Mouse (Mus musculus): ENCODE data around the gene Csnk1g1.

Csnk1g1 gene

DNA sequence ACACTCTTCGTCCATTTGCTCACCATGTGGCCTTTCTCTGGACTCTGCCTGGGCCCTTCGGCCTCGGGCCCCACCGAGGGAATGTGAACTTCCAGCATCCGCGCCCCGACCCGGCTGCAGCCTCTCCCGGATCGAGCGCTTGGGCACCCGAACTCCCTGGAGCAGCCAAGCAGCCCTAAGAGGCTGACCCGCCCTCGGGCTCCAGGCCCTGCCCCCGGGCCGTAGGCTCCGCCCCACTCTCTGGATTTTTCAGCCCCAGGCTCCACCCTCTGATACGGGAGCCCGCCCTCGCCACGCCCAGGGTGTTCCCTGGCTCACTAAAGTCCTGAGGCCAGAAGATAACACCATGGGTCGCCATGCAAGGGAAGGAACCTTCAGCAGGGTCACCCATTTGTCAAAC is 160.9 kb downstream of the Csnk1g1 start, which contains the start of gene Snx22:
Gene Snx22, minus strand, starts transcription at position 137 of the 400 bp plus-strand sequence.
- no peak for DNase-seq (ENCODE audit: low spot score)

GRCm38 (mm10) chr9:66070151-66070550 is 161.4 kb downstream of the Csnk1g1 start:
- DNase-seq (ENCODE audit: low spot score), result no peak

DNA sequence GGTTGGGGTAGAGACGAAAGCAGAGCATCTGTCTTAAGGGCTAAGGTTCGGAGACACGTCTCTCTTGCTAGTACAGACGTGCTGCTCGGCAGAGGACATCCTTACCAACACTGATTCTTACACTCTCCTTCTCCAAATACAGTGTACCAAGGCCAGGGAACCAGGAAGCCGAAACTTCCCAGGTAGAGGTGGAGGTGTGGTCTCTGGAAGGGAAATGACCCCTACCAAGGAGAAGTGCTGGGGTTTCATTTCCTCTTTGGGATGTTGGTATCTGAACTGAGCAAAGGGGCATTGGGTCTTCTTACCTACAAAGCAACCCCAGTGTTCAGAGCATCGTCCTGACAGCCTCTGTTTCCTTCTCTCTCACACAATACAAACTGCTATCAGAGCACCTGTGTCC is 164.0 kb downstream of the Csnk1g1 start:
- DNase-seq (ENCODE audit: low spot score), result no peak

- DNase-seq (ENCODE audit: low spot score), result no peak
Observed at GRCm38 (mm10) chr9:66078072-66078471, 169.3 kb downstream of the Csnk1g1 start.

DNA sequence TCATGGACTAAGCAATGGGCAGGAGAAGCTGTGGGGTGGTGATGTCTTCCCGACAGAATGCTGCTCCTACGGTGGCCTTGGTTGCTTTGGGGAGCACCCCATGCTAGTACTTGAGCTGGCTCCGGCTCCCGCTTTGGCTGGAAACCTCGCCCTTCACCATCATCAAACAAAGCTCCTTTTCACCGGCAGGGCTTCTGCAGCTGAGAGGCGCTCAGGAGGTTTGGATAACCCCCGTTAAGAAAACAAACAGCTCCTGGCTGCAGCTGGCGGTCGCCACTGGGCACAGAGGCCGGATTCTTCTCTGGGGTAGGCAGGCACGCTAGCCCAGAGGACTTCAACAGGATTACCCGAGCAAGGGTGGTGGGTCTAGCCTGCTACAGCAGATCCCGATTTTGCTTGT is 169.8 kb downstream of the Csnk1g1 start:
- DNase-seq (ENCODE audit: low spot score), result no peak

- DNase-seq (ENCODE audit: low spot score), result no peak
Observed at GRCm38 (mm10) chr9:66080804-66081459, 172.2 kb downstream of the Csnk1g1 start.

- DNase-seq (ENCODE audit: low spot score), result no peak
Observed at GRCm38 (mm10) chr9:66081999-66082398, 173.3 kb downstream of the Csnk1g1 start.

GRCm38 (mm10) chr9:66084171-66084570 is 175.4 kb downstream of the Csnk1g1 start:
- DNase-seq (ENCODE audit: low spot score), result no peak

DNA sequence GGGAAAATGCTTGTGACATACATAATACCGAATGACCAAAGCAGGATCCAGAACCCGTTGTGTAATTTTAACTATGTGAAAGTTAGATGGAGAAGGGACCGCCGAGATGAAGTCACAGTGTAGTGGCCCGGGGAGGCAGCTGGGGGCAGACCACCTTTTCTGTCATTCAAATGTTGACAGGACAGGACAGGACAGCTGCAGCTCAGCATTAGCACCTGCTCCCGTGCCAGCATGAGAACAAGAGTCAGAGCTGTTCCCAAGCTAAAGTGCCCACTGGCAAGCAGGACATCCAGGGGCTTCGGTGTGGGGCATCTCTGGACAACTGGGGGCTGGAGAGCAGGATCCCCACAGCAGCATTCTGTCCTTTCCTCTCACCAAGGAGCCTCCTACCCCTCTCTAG is 178.3 kb downstream of the Csnk1g1 start:
- no peak for DNase-seq (ENCODE audit: low spot score)

DNA sequence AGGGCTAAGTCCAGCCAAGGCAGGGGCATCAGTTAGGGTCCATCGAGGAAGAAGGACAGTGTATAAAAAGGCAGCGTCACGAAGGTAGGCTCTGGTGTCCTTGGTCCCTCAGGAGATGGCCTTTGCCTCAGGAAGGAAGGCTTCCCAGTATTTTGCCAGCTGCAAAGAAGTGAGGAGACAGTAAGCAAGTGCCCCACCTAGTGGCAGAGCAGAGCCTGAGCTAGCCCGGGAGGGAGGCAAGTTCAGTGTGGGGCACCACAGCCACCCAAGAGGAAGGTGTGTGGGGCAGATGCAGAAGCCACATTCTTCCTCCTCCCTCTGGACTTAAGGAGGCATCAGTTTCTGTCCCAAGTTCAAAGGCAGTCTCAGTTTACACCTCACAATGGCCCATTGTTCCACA is 179.7 kb downstream of the Csnk1g1 start:
- peak; percentile 51 for DNase-seq (ENCODE audit: low spot score)

DNA sequence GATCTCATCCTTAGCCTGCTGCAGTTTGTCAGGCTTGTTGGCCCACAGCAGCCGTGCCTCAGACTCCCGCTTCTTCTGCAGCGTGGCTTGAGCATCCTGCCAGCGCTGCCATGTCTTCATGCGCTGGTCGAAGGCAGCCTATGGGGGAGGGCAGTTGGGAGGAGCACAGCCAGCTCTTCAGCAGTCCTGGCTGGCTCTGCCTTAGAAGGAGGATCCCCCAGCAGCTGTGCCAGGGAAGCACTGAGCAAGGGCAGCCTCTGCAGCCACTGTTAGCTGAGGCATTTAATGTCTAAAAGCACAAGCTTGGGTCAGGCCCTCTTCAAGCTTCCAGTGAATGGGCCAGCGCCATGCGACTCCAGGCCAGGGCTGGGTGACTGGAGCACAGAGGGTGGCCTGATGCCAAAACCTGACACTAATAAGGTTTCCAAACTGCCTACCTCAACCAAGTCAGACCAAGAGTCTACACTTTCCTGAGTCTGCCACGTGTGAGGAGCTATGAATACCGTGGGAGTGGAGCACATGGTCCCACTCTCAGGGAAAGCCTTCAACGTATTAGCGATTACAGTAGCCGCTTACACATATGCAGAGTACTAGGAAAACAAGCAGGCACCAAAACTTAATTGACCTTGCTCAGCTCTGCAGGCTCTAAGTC is 182.0 kb downstream of the Csnk1g1 start:
- peak; percentile 25 for DNase-seq (ENCODE audit: low spot score)

DNA sequence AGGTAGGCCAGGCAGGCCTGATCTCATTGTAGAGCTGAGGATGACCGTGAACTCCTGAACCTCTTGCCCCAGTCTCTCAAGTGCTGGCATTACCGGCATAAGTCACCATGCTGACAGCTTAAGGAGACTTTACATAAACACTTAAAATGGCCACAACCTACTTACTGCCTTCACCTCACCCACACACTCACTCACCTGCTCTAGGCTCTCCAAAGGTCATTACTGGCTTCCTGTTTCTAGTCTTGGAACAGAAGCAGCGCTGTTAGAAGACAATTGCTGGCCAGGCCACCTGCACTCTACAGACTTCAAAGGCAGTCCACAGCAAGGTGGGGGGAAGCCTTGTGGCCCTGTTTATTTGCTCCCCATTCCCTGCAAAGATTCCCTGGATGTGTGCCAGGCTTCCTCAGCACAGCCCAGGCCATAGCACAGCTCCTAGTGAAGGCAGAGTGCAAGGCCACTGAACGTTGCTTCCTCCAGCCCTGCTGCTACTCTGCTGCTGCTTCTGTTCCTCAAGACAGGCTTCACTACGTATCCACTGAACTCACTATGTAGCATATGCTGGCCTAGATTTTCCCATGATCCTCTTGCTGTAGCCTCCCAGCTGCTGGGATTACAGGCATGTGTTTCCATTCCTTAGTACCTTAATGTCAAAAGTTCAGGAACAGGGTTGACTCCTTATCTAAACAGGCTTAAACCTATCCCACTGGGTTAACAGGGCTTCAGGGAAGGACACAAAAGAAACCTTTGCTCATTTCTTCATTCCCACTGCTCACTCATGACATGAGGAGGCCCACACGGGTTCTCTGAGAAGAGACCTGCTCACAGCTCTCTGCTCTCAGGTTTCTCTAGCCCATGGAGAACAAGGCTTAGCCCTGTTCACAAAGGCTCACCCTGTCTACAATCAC is 182.9 kb downstream of the Csnk1g1 start:
- peak; percentile 51 for DNase-seq (ENCODE audit: low spot score)

- DNase-seq (ENCODE audit: low spot score), result no peak
Observed at GRCm38 (mm10) chr9:66092664-66093063, 183.9 kb downstream of the Csnk1g1 start.
